Mouse (Mus musculus) bone marrow, adult 2 months (tissue): ENCODE data around the gene Prdm16. TPM values are rescaled to one million over a fixed set of nuclear protein-coding genes. Genes with fewer than 3 reads are reported as not detected.

Source experiments
- H3K27ac ChIP-seq: fragments of 200-500 bp; 2 replicates; pipeline ENCODE4 v1.5.1; 2012; ENCODE audit warnings: low read depth, mild to moderate bottlenecking, control low read depth, inconsistent platforms, low read length; ENCODE audit not compliant: control insufficient read depth, poor library complexity, insufficient read depth
- H3K4me1 ChIP-seq: fragments of 200-500 bp; 2 replicates; pipeline ENCODE4 v1.6.1; 2011; ENCODE audit warnings: low read length; ENCODE audit not compliant: control insufficient read depth, insufficient read depth
- H3K4me3 ChIP-seq: fragments of 200-500 bp; replicated peaks from 2 replicates; pipeline ENCODE3; 2011; ENCODE audit warnings: mild to moderate bottlenecking, low read depth, low read length, control low read depth; ENCODE audit not compliant: control insufficient read depth
- CTCF ChIP-seq: fragments of 200-500 bp; IDR thresholded peaks from 2 replicates; pipeline ENCODE4 v1.5.1; 2011; ENCODE audit warnings: low read length, control low read depth; ENCODE audit not compliant: control insufficient read depth, insufficient read depth
- POLR2A ChIP-seq: fragments of 200-500 bp; IDR thresholded peaks from 2 replicates; pipeline ENCODE4 v1.6.1; 2011; ENCODE audit warnings: low read depth, mild to moderate bottlenecking, control low read depth, low read length, borderline replicate concordance; ENCODE audit not compliant: control insufficient read depth
- WGBS: fragments of 180-500 bp; shearing (Covaris S2); methylation state at CpG from one replicate; pipeline ENCODE4 v1.1.7; 2018; 5-methylcytosine and 5-hydroxymethylcytosine counted together
- polyA plus RNA-seq: library from polyadenylated mRNA; stranded (reverse); fragments of >200 nt; gene quantifications from 2 replicates; pipeline ENCODE4 v1.2.4, GENCODE M21; 2011; ENCODE audit warnings: low replicate concordance; ENCODE audit not compliant: missing spikeins, insufficient read depth, insufficient read length

Prdm16 gene
- polyA plus RNA-seq, 1 experiment, result 0.70 TPM

GRCm38 (mm10) chr4:154481771-154482637 is 154.7 kb downstream of the Prdm16 start:
- H3K27ac ChIP-seq, result no peak overlapping the region
- WGBS, result 78% methylated on average over 14 of the region's 14 CpGs
- H3K4me1 ChIP-seq, result no peaks in the 10 kb centered on the region
- H3K4me3 ChIP-seq, result no peak overlapping the region
- TF ChIP-seq CTCF (no peak), POLR2A (no peak)

GRCm38 (mm10) chr4:154480544-154481260 is 156.0 kb downstream of the Prdm16 start:
- H3K4me1 ChIP-seq, result no peaks in the 10 kb centered on the region
- no peak overlapping the region for H3K27ac ChIP-seq
- no peak overlapping the region for H3K4me3 ChIP-seq
- WGBS, result 86% methylated on average over 9 of the region's 9 CpGs
- TF ChIP-seq CTCF (no peak), POLR2A (no peak)

- no peak for TF ChIP-seq CTCF
- no peak for TF ChIP-seq POLR2A
- Histone ChIP-seq H3K27ac (no peak overlapping the region), H3K4me3 (no peak overlapping the region), H3K4me1 (no peaks in the 10 kb centered on the region)
- 84% methylated on average over 15 of the region's 15 CpGs for WGBS
Observed at GRCm38 (mm10) chr4:154480143-154480542, 156.5 kb downstream of the Prdm16 start.

GRCm38 (mm10) chr4:154478933-154479613 is 157.6 kb downstream of the Prdm16 start:
- TF ChIP-seq POLR2A (no peak), CTCF (no peak)
- H3K4me1 ChIP-seq, result no peaks in the 10 kb centered on the region
- no peak overlapping the region for H3K4me3 ChIP-seq
- H3K27ac ChIP-seq, result no peak overlapping the region
- WGBS, result 92% methylated on average over 8 of the region's 8 CpGs

GRCm38 (mm10) chr4:154473571-154474307 is 162.9 kb downstream of the Prdm16 start:
- Histone ChIP-seq H3K4me1 (no peaks in the 10 kb centered on the region), H3K27ac (no peak overlapping the region), H3K4me3 (no peak overlapping the region)
- WGBS, result 79% methylated on average over 25 of the region's 25 CpGs
- TF ChIP-seq CTCF, result no peak
- TF ChIP-seq POLR2A, result no peak

- TF ChIP-seq CTCF (no peak), POLR2A (no peak)
- Histone ChIP-seq H3K27ac (no peak overlapping the region), H3K4me1 (no peaks in the 10 kb centered on the region), H3K4me3 (no peak overlapping the region)
- 81% methylated on average over 8 of the region's 8 CpGs for WGBS
Observed at GRCm38 (mm10) chr4:154472569-154472968, 164.1 kb downstream of the Prdm16 start.

- no peak overlapping the region for H3K27ac ChIP-seq
- 78% methylated on average over 17 of the region's 17 CpGs for WGBS
- no peaks in the 10 kb centered on the region for H3K4me1 ChIP-seq
- no peak overlapping the region for H3K4me3 ChIP-seq
- no peak for TF ChIP-seq POLR2A
- no peak for TF ChIP-seq CTCF
Observed at GRCm38 (mm10) chr4:154471447-154472101, 165.1 kb downstream of the Prdm16 start.

- Histone ChIP-seq H3K4me1 (no peaks in the 10 kb centered on the region), H3K4me3 (no peak overlapping the region), H3K27ac (no peak overlapping the region)
- WGBS, result 77% methylated on average over 5 of the region's 5 CpGs
- TF ChIP-seq POLR2A (no peak), CTCF (no peak)
Observed at GRCm38 (mm10) chr4:154466305-154466704, 170.4 kb downstream of the Prdm16 start.
